Mouse (Mus musculus) heart, adult 9 months (tissue): Measurements from ENCODE around the gene Vmn1r148.
"Not testable (repeated sequence)": the region's sequence is repeated elsewhere in the genome, so short reads cannot be mapped to it uniquely, and the experiment has no call there.

Experiments
- DNase-seq, 2 experiments: peaks; one replicate each; pipeline ENCODE4 v3.0.0; 2022; ENCODE audit warnings: low spot score in 2 of 2

The Vmn1r148 gene

DNA sequence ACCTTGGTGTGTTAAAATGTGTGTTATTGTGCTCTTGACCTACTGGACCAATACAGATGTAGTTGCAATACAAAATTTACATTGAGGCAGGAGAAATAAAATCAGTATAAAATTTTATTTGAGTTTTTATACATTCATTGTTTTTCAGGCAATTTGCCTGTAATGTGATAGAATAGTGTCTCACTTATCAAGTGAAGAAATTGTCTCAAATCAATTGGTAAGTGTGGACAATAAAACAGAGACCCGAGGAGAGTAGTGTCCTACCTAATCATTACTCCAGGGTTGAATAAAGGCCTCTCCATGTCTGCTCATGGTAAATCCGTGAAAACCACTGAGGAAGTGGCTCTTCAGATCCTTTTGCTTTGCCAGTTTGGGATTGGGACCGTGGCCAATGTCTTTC, at the start of gene Vmn1r148:
Vmn1r148 (plus strand) TSS at position 301 of the 400 bp plus-strand sequence.
- DNase-seq = not testable (repeated sequence)

DNA sequence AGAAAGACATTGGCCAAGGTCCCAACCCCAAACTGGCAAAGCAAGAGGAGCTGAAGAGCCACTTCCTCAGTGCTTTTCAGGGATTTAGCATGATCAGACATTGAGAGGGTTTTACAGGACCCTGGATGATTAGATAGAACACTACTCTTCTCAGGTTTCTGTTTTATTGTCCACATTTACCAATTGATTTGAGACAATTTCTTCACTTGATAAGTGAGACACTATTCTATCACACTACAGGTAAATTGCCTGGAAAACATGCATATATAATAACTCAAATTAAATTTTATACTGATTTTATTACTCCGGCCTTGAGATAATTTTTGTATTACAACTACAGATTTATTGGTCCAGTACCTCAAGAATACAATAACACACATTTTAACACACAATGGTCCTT, 42.4 kb upstream of the Vmn1r148 start, which contains the start of gene Gm8660:
Gm8660 (minus strand) TSS at position 101 of the 400 bp plus-strand sequence.
- DNase-seq = not testable (repeated sequence)

DNA sequence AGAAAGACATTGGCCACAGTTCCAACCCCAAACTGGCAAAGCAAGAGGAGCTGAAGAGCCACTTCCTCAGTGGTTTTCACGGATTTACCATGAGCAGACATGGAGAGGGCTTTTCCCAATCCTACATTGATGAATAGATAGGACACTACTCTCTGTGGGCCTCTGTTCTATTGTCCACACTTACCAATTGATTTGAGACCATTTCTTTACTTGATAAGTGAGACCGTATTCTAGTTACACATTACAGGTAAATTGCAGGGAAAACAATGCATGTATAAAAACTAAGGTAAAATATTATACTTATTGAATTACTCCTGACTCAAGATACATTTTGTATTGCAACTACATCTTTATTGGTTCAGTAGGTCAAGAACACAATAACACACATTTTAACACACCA, 24.7 kb downstream of the Vmn1r148 start, which contains the start of gene Vmn1r149:
Vmn1r149 (minus strand) TSS at position 101 of the 400 bp plus-strand sequence.
- not testable (repeated sequence) for DNase-seq

DNA sequence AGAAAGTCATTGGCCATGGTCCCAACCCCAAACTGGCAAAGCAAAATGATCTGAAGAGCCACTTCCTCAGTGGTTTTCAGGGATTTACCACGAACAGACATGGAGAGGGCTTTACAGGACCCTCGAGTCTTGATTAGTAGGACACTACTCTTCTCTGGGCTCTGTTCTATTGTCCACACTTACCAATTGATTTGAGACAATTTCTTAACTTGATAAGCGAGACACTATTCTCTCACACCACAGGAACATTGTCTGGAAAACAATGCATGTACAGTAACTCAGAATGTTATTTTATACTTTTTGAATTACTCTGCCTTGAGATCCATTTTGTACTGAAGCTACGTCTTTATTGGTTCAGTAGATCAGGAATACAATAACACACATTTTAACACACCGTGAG, 50.6 kb downstream of the Vmn1r148 start, which contains the start of gene Gm10665:
Gm10665 (minus strand) TSS at position 101 of the 400 bp plus-strand sequence.
- DNase-seq = not testable (repeated sequence)
